Mouse (Mus musculus): ENCODE data around the gene Tmprss3. TPM values are rescaled to one million over a fixed set of nuclear protein-coding genes. Genes with fewer than 3 reads are reported as not detected.

Tmprss3 gene
- polyA plus RNA-seq, 1 experiment from 2014 or later: not detected

DNA sequence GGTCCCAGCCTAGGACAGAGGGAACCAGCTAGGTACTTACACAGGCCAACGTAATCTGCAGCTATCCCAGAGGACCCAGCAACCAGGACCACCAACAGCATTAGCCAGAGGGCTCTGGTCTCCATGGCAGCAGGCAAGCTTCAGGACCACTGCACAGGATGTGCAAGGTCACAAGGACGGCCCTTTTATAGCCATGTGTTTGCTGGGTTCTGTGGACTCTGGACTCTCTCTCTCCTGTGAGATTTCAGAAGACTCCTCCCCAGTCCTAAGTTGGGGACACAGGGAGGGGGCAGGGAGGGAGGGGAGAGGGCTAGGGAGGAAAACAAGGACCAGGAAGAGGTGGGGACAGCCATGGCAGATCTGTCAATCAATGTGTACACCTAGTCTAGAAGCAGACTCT lies 69.3 kb downstream of the Tmprss3 start, which contains the start of gene Tff3:
Gene Tff3 (minus strand): TSS at position 195 of the 400 bp plus-strand sequence.
- Histone ChIP-seq H3K4me1 (ENCODE audit: insufficient read depth, low read length) (peaks cover 7% of the 10 kb centered on the region; the same call in 1 of the 2 replicates), H3K4me3 (ENCODE audit: low read length) (no peak within 1 kb of the TSS), H3K9ac (replicated peaks; ENCODE audit: low read length) (no peak within 1 kb of the TSS), H3K36me3 (ENCODE audit: insufficient read depth, low read length) (no peaks in the 10 kb centered on the region), H3K27me3 (ENCODE audit: insufficient read depth, low read length) (no peaks in the 10 kb centered on the region), H3K9me3 (ENCODE audit: low read length) (no peaks in the 10 kb centered on the region), H3K4me2 (replicated peaks; ENCODE audit: low read depth, low read length) (no peak within 1 kb of the TSS), H3K27ac (ENCODE audit: low read length) (no peak within 1 kb of the TSS)
- 17% methylated on average over 2 of the region's 2 CpGs for WGBS
- ATAC-seq (ENCODE audit: low FRiP score, low TSS enrichment): no peak

Other genes with a start within 250 kb of the Tmprss3 start
- gene Umodl1, start 244.3 kb downstream of the Tmprss3 start, polyA plus RNA-seq (2015; fragmentation: Nextera tagmentation; extraction: Ambion mirVana): 0.14 TPM in 2 replicates
- gene Abcg1, start 141.3 kb downstream of the Tmprss3 start, polyA plus RNA-seq (2015; fragmentation: Nextera tagmentation; extraction: Ambion mirVana): 8.5 and 9.2 TPM in 2 replicates
- 0.36 and 0.41 TPM in 2 replicates for gene Tff3, start 69.3 kb downstream of the Tmprss3 start, polyA plus RNA-seq (2015; fragmentation: Nextera tagmentation; extraction: Ambion mirVana)
- gene Tff2, start 54.7 kb downstream of the Tmprss3 start, polyA plus RNA-seq (2015; fragmentation: Nextera tagmentation; extraction: Ambion mirVana): 2.1 and 2.3 TPM in 2 replicates
- gene Tff1, start 33.7 kb downstream of the Tmprss3 start, polyA plus RNA-seq (2015; fragmentation: Nextera tagmentation; extraction: Ambion mirVana): 0.35 TPM in 1 of 2 replicates, not detected in the other
- 0.28 and 0.40 TPM in 2 replicates for gene Ubash3a, start 8.9 kb upstream of the Tmprss3 start, polyA plus RNA-seq (2015; fragmentation: Nextera tagmentation; extraction: Ambion mirVana)
- 2.0 and 2.3 TPM in 2 replicates for gene Rsph1, start 78.4 kb upstream of the Tmprss3 start, polyA plus RNA-seq (2015; fragmentation: Nextera tagmentation; extraction: Ambion mirVana)
- 2.8 and 3.0 TPM in 2 replicates for gene Slc37a1, start 87.8 kb upstream of the Tmprss3 start, polyA plus RNA-seq (2015; fragmentation: Nextera tagmentation; extraction: Ambion mirVana)
- gene Pde9a, start 187.2 kb upstream of the Tmprss3 start, polyA plus RNA-seq (2015; fragmentation: Nextera tagmentation; extraction: Ambion mirVana): 34.9 and 36.5 TPM in 2 replicates

All from kidney, embryonic 16.5 days (tissue).